Mouse (Mus musculus): ENCODE data around the gene Fcgrt.

DNA sequence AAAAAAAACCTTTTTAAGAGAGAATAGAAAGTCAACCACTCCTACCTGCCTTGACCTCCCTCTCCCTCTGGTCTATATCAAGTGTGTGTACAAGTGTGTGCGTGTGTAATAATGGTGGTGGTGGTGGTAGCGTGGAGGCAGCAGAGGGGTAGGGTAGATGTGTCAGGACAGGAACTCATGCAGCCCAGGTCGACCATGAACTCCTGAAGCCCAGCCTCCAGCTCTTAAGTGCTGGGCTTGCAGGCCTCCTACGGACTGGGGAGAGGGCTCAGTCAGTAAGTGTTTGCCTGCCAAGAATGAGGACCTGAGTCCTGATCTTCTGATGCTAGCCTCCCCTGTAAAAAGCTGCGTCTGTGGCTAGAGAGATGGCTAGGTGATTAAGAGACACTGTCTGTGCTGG, 1.3 kb upstream of the Fcgrt start:
- no peak for TF ChIP-seq CTCF (conservative IDR thresholded peaks at IDR 0.05; ENCODE audit: insufficient read depth, insufficient read length, low read depth, low read length)
- TF ChIP-seq POLR2A (IDR thresholded peaks at IDR 0.05; ENCODE audit: low read depth, low read length) = no peak

Measured in kidney, adult 2 months (tissue).